Comparison of ENCODE assay signal across 8 mouse cellular contexts in genomic region chr7:127206606-127207005, GRCm38 (mm10). TPM values are rescaled to one million over a fixed set of nuclear protein-coding genes. Genes with fewer than 3 reads are reported as not detected.
DNase-seq lines count a peak whose midpoint lies in the region; ATAC-seq and TF ChIP-seq lines count a peak whose summit lies in the region.

No protein-coding gene starts in this region.

- no peak for TF ChIP-seq CTCF in lung, adult 2 months (IDR thresholded peaks at IDR 0.05; ENCODE audit: insufficient read depth, low read length)

- 37% methylated on average over 2 of the region's 2 CpGs for WGBS in lung, adult 2 months
- WGBS in forebrain, embryonic 11.5 days = 71% methylated on average over 2 of the region's 2 CpGs
- 27% methylated on average over 2 of the region's 2 CpGs for WGBS in liver, embryonic 13.5 days (ENCODE audit: insufficient replicate concordance)
- 45% methylated on average over 2 of the region's 2 CpGs for WGBS in stomach, embryonic 15.5 days

- H3K36me3 ChIP-seq in forebrain, embryonic 11.5 days (ENCODE audit: control insufficient read depth, insufficient read depth, low read length) = peaks cover 2% of the 10 kb centered on the region; the same call in 1 of the 2 replicates
- H3K36me3 ChIP-seq in liver, embryonic 13.5 days = peaks cover 37% of the 10 kb centered on the region
- H3K36me3 ChIP-seq in stomach, embryonic 15.5 days = peaks cover 11% of the 10 kb centered on the region

- ATAC-seq in forebrain, embryonic 11.5 days (replicated peaks; ENCODE audit: low FRiP score) = no peak
- no peak for ATAC-seq in liver, embryonic 13.5 days (ENCODE audit: low read depth)
- no peak for ATAC-seq in stomach, embryonic 15.5 days (ENCODE audit: insufficient read depth, low FRiP score, low read depth)

- no peak for DNase-seq in lung, adult 2 months
- DNase-seq in lung, postnatal 14 days = no peak
- DNase-seq in forebrain, embryonic 11.5 days (ENCODE audit: low spot score) = no peak
- no peak for DNase-seq in liver, embryonic 13.5 days
- no peak for DNase-seq in layer of hippocampus, postnatal 10 days (ENCODE audit: low spot score in 2 of 2)
- no peak for DNase-seq in urinary bladder, postnatal 25 days (ENCODE audit: low spot score)
- DNase-seq in ovary, postnatal 36 days (ENCODE audit: low spot score) = no peak

- no peak for TF ChIP-seq POLR2A in lung, adult 2 months (IDR thresholded peaks at IDR 0.05; ENCODE audit: borderline replicate concordance, extremely low read depth, low read depth, low read length)

- H3K4me2 ChIP-seq in forebrain, embryonic 11.5 days (ENCODE audit: low read depth, low read length, severe bottlenecking) = peak overlapping the region; percentile 99
- peak overlapping the region; percentile 95 for H3K4me2 ChIP-seq in liver, embryonic 13.5 days
- H3K4me2 ChIP-seq in stomach, embryonic 15.5 days = peak overlapping the region; percentile 88

- no peak overlapping the region for H3K27ac ChIP-seq in forebrain, embryonic 11.5 days (ENCODE audit: low read depth, low read length)
- peak overlapping the region; percentile 98 for H3K27ac ChIP-seq in liver, embryonic 13.5 days
- H3K27ac ChIP-seq in stomach, embryonic 15.5 days = peak overlapping the region; percentile 45; the same call in 1 of the 2 replicates

- H3K27me3 ChIP-seq in forebrain, embryonic 11.5 days (ENCODE audit: control insufficient read depth, insufficient read depth, low read length) = no peaks in the 10 kb centered on the region
- no peaks in the 10 kb centered on the region for H3K27me3 ChIP-seq in liver, embryonic 13.5 days
- no peaks in the 10 kb centered on the region for H3K27me3 ChIP-seq in stomach, embryonic 15.5 days (replicated peaks)

- peak overlapping the region; percentile 89 for H3K9ac ChIP-seq in forebrain, embryonic 11.5 days (ENCODE audit: low read length)
- peak overlapping the region; percentile 99 for H3K9ac ChIP-seq in liver, embryonic 13.5 days
- H3K9ac ChIP-seq in stomach, embryonic 15.5 days = peak overlapping the region; percentile 96

- peak overlapping the region; percentile 83 for H3K4me3 ChIP-seq in lung, adult 2 months (replicated peaks; ENCODE audit: extremely low read depth, low read depth, low read length)
- H3K4me3 ChIP-seq in forebrain, embryonic 11.5 days (ENCODE audit: low read depth, low read length) = peak overlapping the region; percentile 88
- H3K4me3 ChIP-seq in liver, embryonic 13.5 days (replicated peaks) = peak overlapping the region; percentile 89
- H3K4me3 ChIP-seq in stomach, embryonic 15.5 days (replicated peaks) = peak overlapping the region; percentile 97

- peaks cover 4% of the 10 kb centered on the region for H3K4me1 ChIP-seq in lung, adult 2 months (ENCODE audit: control insufficient read depth, insufficient read depth, low read length)
- peaks cover 10% of the 10 kb centered on the region; the same call in 1 of the 2 replicates for H3K4me1 ChIP-seq in forebrain, embryonic 11.5 days (replicated peaks; ENCODE audit: control insufficient read depth, insufficient read depth, low read length)
- peaks cover 66% of the 10 kb centered on the region for H3K4me1 ChIP-seq in liver, embryonic 13.5 days (replicated peaks)
- H3K4me1 ChIP-seq in stomach, embryonic 15.5 days = peaks cover 20% of the 10 kb centered on the region

- H3K9me3 ChIP-seq in forebrain, embryonic 11.5 days (ENCODE audit: control insufficient read depth, low read length) = no peaks in the 10 kb centered on the region
- H3K9me3 ChIP-seq in liver, embryonic 13.5 days (replicated peaks) = no peaks in the 10 kb centered on the region
- no peaks in the 10 kb centered on the region for H3K9me3 ChIP-seq in stomach, embryonic 15.5 days

RNA-seq across cellular contexts. Expression of gene Tbc1d10b, which starts 1.7 kb away (rescaled TPM):
- polyA plus RNA-seq in lung, adult 2 months (2012; rRNA removed) = 30.3 and 32.9 TPM in 2 replicates
- polyA plus RNA-seq in forebrain, embryonic 11.5 days (2014; fragmentation: Nextera tagmentation; extraction: Ambion mirVana) = 31.7 and 36.5 TPM in 2 replicates
- polyA plus RNA-seq in liver, embryonic 13.5 days (2015; fragmentation: Nextera tagmentation; extraction: Ambion mirVana) = 15.8 and 15.9 TPM in 2 replicates
- polyA plus RNA-seq in stomach, embryonic 15.5 days (2015; fragmentation: Nextera tagmentation; extraction: Ambion mirVana) = 24.3 and 24.4 TPM in 2 replicates
- total RNA-seq in layer of hippocampus, postnatal 10 days (2021) = 10 to 100 TPM; 84.6 to 95.4 TPM

RNA-seq across cellular contexts. Expression of gene Mylpf, which starts 2.1 kb away (rescaled TPM):
- polyA plus RNA-seq in lung, adult 2 months (2012; rRNA removed) = 1.3 and 135 TPM in 2 replicates
- 11.2 and 11.3 TPM in 2 replicates for polyA plus RNA-seq in forebrain, embryonic 11.5 days (2014; fragmentation: Nextera tagmentation; extraction: Ambion mirVana)
- polyA plus RNA-seq in liver, embryonic 13.5 days (2015; fragmentation: Nextera tagmentation; extraction: Ambion mirVana) = 42.7 and 46.8 TPM in 2 replicates
- polyA plus RNA-seq in stomach, embryonic 15.5 days (2015; fragmentation: Nextera tagmentation; extraction: Ambion mirVana) = 18.6 and 31.0 TPM in 2 replicates
- 1 to 10 TPM; 1.3 to 3.3 TPM for total RNA-seq in layer of hippocampus, postnatal 10 days (2021)

RNA-seq across cellular contexts. Expression of gene Cd2bp2, which starts 10.8 kb away (rescaled TPM):
- polyA plus RNA-seq in lung, adult 2 months (2012; rRNA removed) = 20.7 and 31.0 TPM in 2 replicates
- 96.5 and 104 TPM in 2 replicates for polyA plus RNA-seq in forebrain, embryonic 11.5 days (2014; fragmentation: Nextera tagmentation; extraction: Ambion mirVana)
- polyA plus RNA-seq in liver, embryonic 13.5 days (2015; fragmentation: Nextera tagmentation; extraction: Ambion mirVana) = 27.1 and 32.1 TPM in 2 replicates
- 44.1 and 46.6 TPM in 2 replicates for polyA plus RNA-seq in stomach, embryonic 15.5 days (2015; fragmentation: Nextera tagmentation; extraction: Ambion mirVana)
- total RNA-seq in layer of hippocampus, postnatal 10 days (2021) = 10 to 100 TPM; 70.5 to 75.5 TPM

RNA-seq across cellular contexts. Expression of gene Zfp553, which starts 26.3 kb away (rescaled TPM):
- 8.9 and 11.6 TPM in 2 replicates for polyA plus RNA-seq in lung, adult 2 months (2012; rRNA removed)
- 41.8 and 43.3 TPM in 2 replicates for polyA plus RNA-seq in forebrain, embryonic 11.5 days (2014; fragmentation: Nextera tagmentation; extraction: Ambion mirVana)
- polyA plus RNA-seq in liver, embryonic 13.5 days (2015; fragmentation: Nextera tagmentation; extraction: Ambion mirVana) = 8.3 and 9.0 TPM in 2 replicates
- 33.9 and 34.8 TPM in 2 replicates for polyA plus RNA-seq in stomach, embryonic 15.5 days (2015; fragmentation: Nextera tagmentation; extraction: Ambion mirVana)
- total RNA-seq in layer of hippocampus, postnatal 10 days (2021) = 10 to 100 TPM; 19.3 to 19.6 TPM

RNA-seq across cellular contexts. Expression of gene Sept1, which starts 26.3 kb away (rescaled TPM):
- 26.5 and 28.5 TPM in 2 replicates for polyA plus RNA-seq in lung, adult 2 months (2012; rRNA removed)
- 32.8 and 36.6 TPM in 2 replicates for polyA plus RNA-seq in forebrain, embryonic 11.5 days (2014; fragmentation: Nextera tagmentation; extraction: Ambion mirVana)
- 9.7 and 9.8 TPM in 2 replicates for polyA plus RNA-seq in liver, embryonic 13.5 days (2015; fragmentation: Nextera tagmentation; extraction: Ambion mirVana)
- polyA plus RNA-seq in stomach, embryonic 15.5 days (2015; fragmentation: Nextera tagmentation; extraction: Ambion mirVana) = 17.7 and 19.2 TPM in 2 replicates
- 1 to 10 TPM; 5.5 to 5.9 TPM for total RNA-seq in layer of hippocampus, postnatal 10 days (2021)
